Mouse (Mus musculus) midbrain, embryonic 12.5 days (tissue): ENCODE measurements around the gene Gm49368. TPM values are rescaled to one million over a fixed set of nuclear protein-coding genes. Genes with fewer than 3 reads are reported as not detected.
"Not testable (repeated sequence)": the region's sequence is repeated elsewhere in the genome, so short reads cannot be mapped to it uniquely, and the experiment has no call there.

Source experiments
- ATAC-seq: fragments of 200-750 bp; cut with Nextera tagmentation; 2 replicates; pipeline ENCODE4 v1.8.0; 2017; ENCODE audit warnings: low read depth, moderate TSS enrichment, moderate library complexity; ENCODE audit not compliant: low FRiP score
- H3K27ac ChIP-seq: fragments of 300-500 bp; sonication (generic); replicated peaks from 2 replicates; pipeline ENCODE4 v1.5.1; 2016; ENCODE audit warnings: mild to moderate bottlenecking
- H3K27me3 ChIP-seq: fragments of 300-500 bp; sonication (generic); 2 replicates; pipeline ENCODE4 v1.6.1; 2016; ENCODE audit warnings: mild to moderate bottlenecking
- H3K36me3 ChIP-seq: fragments of 300-500 bp; sonication (generic); 2 replicates; pipeline ENCODE4 v1.6.1; 2016
- H3K4me1 ChIP-seq: fragments of 300-500 bp; sonication (generic); 2 replicates; pipeline ENCODE4 v1.6.1; 2016
- H3K4me2 ChIP-seq: fragments of 300-500 bp; sonication (generic); replicated peaks from 2 replicates; pipeline ENCODE4 v1.6.1; 2016; ENCODE audit warnings: mild to moderate bottlenecking, moderate library complexity
- H3K4me3 ChIP-seq: fragments of 300-500 bp; sonication (generic); 2 replicates; pipeline ENCODE4 v1.5.1; 2016; ENCODE audit warnings: mild to moderate bottlenecking
- H3K9ac ChIP-seq: fragments of 300-500 bp; sonication (generic); replicated peaks from 2 replicates; pipeline ENCODE4 v1.6.1; 2016; ENCODE audit warnings: mild to moderate bottlenecking, moderate library complexity
- H3K9me3 ChIP-seq: fragments of 300-500 bp; sonication (generic); 2 replicates; pipeline ENCODE4 v1.6.1; 2016; ENCODE audit warnings: mild to moderate bottlenecking
- whole genome bisulfite sequencing: fragments of 180-500 bp; shearing (Covaris S2); methylation state at CpG from one replicate; pipeline ENCODE4 v1.1.7; 2016; 5-methylcytosine and 5-hydroxymethylcytosine counted together
- polyA plus RNA-seq: library from polyadenylated mRNA; unstranded; fragments of >200 nt; fragmentation: Nextera tagmentation; extraction: Ambion mirVana; gene quantifications from 2 replicates; pipeline ENCODE4 v1.2.1, GENCODE M21; 2016

Gm49368 gene
- polyA plus RNA-seq, 1 experiment from 2014 or later = not detected

DNA sequence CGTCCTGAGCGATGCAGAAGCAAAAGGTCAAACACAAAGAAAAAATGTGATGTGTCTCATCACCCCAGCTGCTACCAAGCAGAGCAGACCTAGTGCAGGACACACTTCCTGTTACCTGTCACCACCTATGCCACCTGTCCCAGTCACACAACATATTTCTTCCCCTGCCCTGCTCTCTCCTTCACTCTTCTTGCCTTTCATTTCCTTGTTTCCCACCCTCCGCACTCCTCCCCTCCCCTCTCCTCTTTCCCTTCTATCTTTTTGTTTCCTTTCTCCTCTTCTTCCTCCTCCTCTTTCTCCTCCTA lies 29.5 kb upstream of the Gm49368 start:
- Histone ChIP-seq H3K9ac (no peak overlapping the region), H3K36me3 (no peaks in the 10 kb centered on the region), H3K4me1 (no peaks in the 10 kb centered on the region), H3K4me2 (no peak overlapping the region), H3K9me3 (no peaks in the 10 kb centered on the region), H3K4me3 (no peak overlapping the region), H3K27me3 (no peaks in the 10 kb centered on the region), H3K27ac (no peak overlapping the region)
- WGBS = 93% methylated on average over 3 of the region's 3 CpGs
- no peak for ATAC-seq

DNA sequence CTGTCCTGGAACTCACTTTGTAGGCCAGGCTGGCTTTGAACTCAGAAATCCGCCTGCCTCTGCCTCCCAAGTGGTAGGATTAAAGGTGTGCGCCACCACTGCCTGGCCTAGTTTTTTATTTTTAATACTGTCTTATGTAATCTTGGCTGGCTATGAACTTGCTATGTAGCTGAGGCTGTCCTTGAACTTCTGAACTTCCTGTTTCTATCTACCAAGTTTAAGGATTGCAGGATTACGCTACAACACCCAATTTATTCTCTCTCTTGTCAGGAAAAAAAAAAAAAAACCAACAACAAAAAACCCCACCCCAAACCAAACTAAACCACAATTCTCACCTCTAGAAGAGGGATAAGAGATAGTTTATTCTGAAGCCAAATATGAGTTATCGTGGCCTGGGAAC lies 28.9 kb upstream of the Gm49368 start:
- no peak for ATAC-seq
- 94% methylated on average over 4 of the region's 4 CpGs for WGBS
- Histone ChIP-seq H3K9me3 (no peaks in the 10 kb centered on the region), H3K4me1 (no peaks in the 10 kb centered on the region), H3K4me2 (no peak overlapping the region), H3K27ac (no peak overlapping the region), H3K4me3 (no peak overlapping the region), H3K27me3 (no peaks in the 10 kb centered on the region), H3K9ac (no peak overlapping the region), H3K36me3 (no peaks in the 10 kb centered on the region)

DNA sequence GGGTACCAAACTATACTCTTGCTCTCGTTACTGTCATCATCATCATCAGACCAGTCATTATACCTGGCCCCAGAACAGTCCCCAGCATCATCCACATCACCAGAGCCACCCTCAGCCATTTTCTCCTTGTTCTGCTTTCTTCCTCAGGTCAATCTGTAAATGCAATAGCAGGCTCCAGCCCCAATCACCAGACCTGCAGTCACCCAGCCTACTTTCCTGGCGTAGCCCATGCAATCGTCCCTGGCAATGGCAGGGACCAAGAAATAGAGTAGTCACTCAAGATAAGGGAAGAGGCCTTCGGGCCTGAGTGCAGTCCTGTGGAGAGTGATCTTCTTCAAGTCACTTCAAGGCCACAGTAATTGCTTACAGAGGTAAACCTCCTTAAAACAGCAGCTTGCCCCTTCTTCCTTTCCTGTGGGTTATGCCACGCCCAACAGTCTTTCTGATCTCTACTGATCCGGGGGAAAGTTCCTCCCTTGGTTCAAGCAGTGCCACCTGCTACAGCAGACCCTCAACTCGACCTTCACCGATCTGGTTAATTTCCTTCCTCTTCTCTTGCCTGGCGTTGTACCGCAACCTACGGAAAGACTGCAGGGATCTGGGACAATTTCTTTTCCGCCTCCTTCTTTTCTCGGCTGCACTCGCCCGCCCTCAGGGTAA lies 20.2 kb upstream of the Gm49368 start:
- ATAC-seq, H3K27ac ChIP-seq, H3K4me2 ChIP-seq, H3K9ac ChIP-seq, H3K27me3 ChIP-seq, H3K4me1 ChIP-seq, H3K9me3 ChIP-seq, H3K4me3 ChIP-seq, H3K36me3 ChIP-seq: not testable (repeated sequence)
- WGBS = 84% methylated on average over 15 of the region's 15 CpGs

DNA sequence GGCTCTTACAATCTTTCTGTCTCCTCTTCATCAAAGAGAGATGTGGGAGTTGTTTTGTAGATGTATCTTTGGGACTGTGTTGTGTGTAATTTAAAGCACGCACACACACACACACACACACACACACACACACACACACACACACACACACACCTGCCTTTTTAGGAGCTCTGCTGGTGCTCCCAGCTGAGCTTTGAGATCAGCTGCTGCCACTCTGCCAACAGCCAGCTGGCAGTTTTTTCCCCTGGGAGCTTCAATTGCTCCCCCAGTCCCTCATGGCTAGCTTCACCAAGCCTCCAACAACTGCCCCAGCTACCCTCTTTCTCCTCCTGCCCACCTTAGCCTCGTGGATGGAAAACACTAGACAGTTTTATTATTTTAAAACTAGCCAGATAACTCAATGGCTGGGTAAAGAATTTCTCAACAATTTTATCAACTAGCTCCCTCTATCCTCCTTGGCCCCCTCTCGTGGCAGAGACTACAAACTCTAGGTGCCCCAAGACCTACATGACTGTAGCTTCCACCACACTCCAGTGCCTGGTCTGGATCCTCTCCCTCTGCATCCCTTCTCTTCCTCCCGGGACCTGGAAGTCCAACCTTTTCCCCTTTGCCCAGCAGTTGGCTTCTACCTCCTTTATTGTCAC lies 18.2 kb upstream of the Gm49368 start:
- H3K27me3 ChIP-seq = no peaks in the 10 kb centered on the region
- H3K36me3 ChIP-seq = no peaks in the 10 kb centered on the region
- no peak for ATAC-seq
- no peak overlapping the region for H3K27ac ChIP-seq
- no peaks in the 10 kb centered on the region for H3K9me3 ChIP-seq
- H3K9ac ChIP-seq = no peak overlapping the region
- no peak overlapping the region for H3K4me2 ChIP-seq
- WGBS = 72% methylated on average over 4 of the region's 4 CpGs
- H3K4me1 ChIP-seq = no peaks in the 10 kb centered on the region
- no peak overlapping the region for H3K4me3 ChIP-seq

DNA sequence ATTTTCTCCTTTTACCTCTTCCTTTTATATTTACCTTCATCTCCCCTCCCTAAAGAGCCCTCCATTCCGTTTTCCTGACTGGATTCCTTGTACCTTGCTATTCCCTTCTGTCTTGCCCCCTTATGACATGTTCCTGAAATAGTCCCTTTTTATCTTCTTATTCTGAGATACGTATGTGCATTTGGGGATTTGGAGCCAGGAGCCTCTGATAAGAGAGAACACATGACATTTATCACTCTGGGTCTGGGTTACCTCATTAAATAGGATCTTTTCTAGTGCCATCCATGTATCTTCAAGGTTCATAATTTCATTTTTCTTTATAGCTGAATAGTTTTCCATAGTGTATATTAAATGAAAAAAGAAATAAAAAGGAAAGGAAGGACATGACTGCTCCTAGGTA lies 16.8 kb upstream of the Gm49368 start:
- no peak overlapping the region for H3K4me2 ChIP-seq
- no peaks in the 10 kb centered on the region for H3K27me3 ChIP-seq
- no peak overlapping the region for H3K27ac ChIP-seq
- no peaks in the 10 kb centered on the region for H3K4me1 ChIP-seq
- 71% methylated on average over 2 of the region's 2 CpGs for WGBS
- ATAC-seq = no peak
- no peaks in the 10 kb centered on the region for H3K36me3 ChIP-seq
- H3K9me3 ChIP-seq = no peaks in the 10 kb centered on the region
- H3K9ac ChIP-seq = no peak overlapping the region
- no peak overlapping the region for H3K4me3 ChIP-seq

DNA sequence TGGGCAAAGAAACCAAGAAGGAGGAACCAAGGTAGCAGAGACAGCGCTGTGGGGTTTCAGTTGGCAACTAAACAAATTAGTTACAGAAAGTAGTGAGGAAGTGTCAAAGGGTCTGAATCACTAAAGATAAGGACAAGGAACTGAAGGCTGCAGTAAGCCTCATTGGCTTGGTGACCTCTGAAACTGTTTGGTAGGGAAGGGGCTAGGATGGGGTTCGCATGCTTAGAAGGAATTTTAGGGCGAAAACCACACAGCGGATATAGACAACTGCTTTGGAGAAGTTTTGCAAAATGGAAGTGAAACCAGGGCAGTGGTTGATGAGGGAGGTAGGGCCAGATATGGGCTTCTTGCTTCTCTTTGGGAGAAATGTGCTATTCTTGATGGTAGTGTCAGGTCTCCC lies 13.7 kb upstream of the Gm49368 start:
- Histone ChIP-seq H3K4me1 (no peaks in the 10 kb centered on the region), H3K27me3 (no peaks in the 10 kb centered on the region), H3K36me3 (no peaks in the 10 kb centered on the region), H3K4me3 (no peak overlapping the region), H3K4me2 (no peak overlapping the region), H3K9me3 (no peaks in the 10 kb centered on the region), H3K9ac (no peak overlapping the region), H3K27ac (no peak overlapping the region)
- no peak for ATAC-seq
- 92% methylated on average over 4 of the region's 4 CpGs for WGBS

DNA sequence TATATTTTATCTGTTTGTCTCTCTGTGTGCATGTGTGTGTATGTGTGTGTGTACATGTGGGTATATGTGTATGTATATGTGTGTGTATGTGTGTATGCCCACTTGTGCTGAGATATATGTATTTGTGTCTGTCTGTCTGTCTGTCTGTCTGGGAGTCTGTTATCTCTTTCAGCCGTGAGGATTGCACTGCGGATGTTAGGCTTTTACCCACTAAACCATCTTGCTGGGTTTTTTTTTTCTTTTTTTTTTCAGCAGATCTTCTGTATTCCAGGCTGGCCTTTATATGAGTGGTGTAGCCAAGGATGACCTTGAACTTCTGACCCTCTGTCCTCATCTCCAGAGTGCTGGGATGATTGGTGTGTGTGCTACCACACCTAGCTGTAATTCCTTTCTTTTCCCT lies 13.2 kb upstream of the Gm49368 start:
- H3K9me3 ChIP-seq = no peaks in the 10 kb centered on the region
- no peaks in the 10 kb centered on the region for H3K27me3 ChIP-seq
- 90% methylated on average over 2 of the region's 2 CpGs for WGBS

DNA sequence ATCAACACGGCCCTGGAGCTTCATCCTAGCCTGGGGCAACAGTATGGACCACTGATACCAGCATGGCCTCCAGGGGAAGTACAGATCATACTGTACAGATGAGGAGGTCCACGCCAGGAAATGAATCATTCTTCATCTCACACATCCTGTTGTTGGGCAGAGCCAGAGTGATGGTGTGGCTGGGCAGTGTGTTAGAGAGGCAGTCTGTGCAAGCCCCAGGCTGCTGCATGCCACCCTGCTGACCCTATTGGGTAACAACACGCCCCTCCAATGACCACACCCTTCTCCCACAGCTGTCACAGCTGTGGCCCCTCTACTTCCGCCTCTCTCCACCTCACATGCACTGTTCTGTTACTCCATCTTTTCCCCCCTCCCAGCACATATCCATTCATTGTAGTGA lies 11.7 kb upstream of the Gm49368 start:
- Histone ChIP-seq H3K27ac (no peak overlapping the region), H3K4me1 (no peaks in the 10 kb centered on the region), H3K4me2 (no peak overlapping the region), H3K9ac (no peak overlapping the region), H3K9me3 (no peaks in the 10 kb centered on the region), H3K4me3 (no peak overlapping the region), H3K36me3 (no peaks in the 10 kb centered on the region), H3K27me3 (no peaks in the 10 kb centered on the region)
- WGBS = 77% methylated on average over 4 of the region's 4 CpGs
- no peak for ATAC-seq

More for the DNA sequence above, 13.2 kb upstream of the Gm49368 start:
- Histone ChIP-seq H3K4me1 (no peaks in the 10 kb centered on the region), H3K4me3 (no peak overlapping the region), H3K27ac (no peak overlapping the region), H3K36me3 (no peaks in the 10 kb centered on the region), H3K9ac (no peak overlapping the region), H3K4me2 (no peak overlapping the region)
- ATAC-seq = no peak

DNA sequence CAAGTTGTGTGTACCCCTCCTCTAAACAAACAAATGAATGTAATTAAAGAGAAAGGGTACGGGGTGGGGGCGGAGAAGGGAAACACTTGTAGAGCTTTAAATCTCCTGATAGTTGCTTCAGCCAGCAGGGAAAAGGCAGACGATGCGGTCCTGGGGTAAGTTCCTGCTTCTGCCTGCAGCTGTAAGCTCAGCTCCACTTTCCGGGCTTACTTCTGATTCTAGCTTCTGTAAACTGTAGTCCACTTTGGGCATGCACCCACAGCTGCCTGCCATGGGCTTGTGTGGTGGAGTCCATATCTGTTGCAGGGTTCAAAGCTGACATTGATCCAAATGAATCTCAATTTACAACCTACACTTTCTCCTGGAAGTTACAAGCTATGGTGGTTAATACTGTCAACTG lies 9.4 kb upstream of the Gm49368 start:
- H3K36me3 ChIP-seq = no peaks in the 10 kb centered on the region
- H3K4me1 ChIP-seq = no peaks in the 10 kb centered on the region
- WGBS = 82% methylated on average over 5 of the region's 5 CpGs
- H3K4me2 ChIP-seq = no peak overlapping the region
- no peak overlapping the region for H3K9ac ChIP-seq
- H3K9me3 ChIP-seq = no peaks in the 10 kb centered on the region
- H3K4me3 ChIP-seq = no peak overlapping the region
- ATAC-seq = no peak
- no peaks in the 10 kb centered on the region for H3K27me3 ChIP-seq
- no peak overlapping the region for H3K27ac ChIP-seq

DNA sequence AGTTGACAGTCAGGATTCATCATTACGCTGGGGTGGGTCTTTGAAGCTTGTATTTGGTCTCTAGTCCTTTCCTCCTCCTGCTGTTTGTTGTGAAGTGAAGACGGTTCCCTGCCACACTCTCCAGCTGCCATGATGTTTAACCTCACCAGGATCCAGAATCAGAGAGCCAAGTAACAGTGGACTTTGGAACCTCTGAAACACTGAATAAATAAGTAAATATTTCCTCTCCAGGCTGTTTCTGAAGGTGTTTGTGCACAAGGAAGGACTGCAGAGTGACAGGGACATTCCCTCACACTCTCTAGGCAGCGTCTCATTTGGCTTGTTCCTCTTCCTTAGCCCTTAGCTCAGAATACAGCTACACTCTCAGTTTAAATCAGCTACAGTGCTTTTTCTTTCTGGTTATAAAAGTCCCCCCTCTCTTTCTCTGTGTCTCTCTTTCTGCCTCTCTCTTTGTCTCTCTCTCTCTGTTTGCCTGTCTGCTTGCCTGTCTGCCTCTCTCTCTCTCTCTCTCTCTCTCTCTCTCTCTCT lies 5.5 kb upstream of the Gm49368 start:
- Histone ChIP-seq H3K9me3 (no peaks in the 10 kb centered on the region), H3K27me3 (no peaks in the 10 kb centered on the region), H3K4me2 (no peak overlapping the region), H3K9ac (no peak overlapping the region), H3K4me1 (no peaks in the 10 kb centered on the region), H3K36me3 (no peaks in the 10 kb centered on the region), H3K27ac (no peak overlapping the region), H3K4me3 (no peak overlapping the region)
- WGBS = 77% methylated on average over 3 of the region's 3 CpGs
- ATAC-seq = no peak

DNA sequence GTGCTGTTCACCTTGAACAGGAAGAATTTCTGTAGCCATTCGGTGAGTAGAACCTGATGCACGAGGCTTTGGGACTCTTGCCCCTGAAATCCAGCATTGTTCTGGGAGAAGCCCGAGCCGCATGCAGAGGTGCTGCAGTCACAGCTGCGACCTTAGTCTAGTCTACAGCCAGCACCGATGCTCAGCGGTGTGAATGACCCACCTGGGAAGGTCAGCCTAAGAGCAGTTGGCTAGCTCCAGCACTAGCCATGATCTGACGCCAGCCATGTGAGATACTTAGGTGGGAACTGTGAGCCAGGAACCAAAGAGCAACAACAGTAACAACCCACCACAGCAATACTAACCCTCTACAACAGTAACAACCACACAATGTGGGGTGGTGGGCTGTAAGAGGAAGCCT lies 4.6 kb upstream of the Gm49368 start:
- ATAC-seq = no peak
- Histone ChIP-seq H3K9ac (no peak overlapping the region), H3K36me3 (no peaks in the 10 kb centered on the region), H3K27me3 (no peaks in the 10 kb centered on the region), H3K27ac (no peak overlapping the region), H3K9me3 (no peaks in the 10 kb centered on the region), H3K4me3 (no peak overlapping the region), H3K4me2 (no peak overlapping the region), H3K4me1 (no peaks in the 10 kb centered on the region)
- WGBS = 83% methylated on average over 8 of the region's 8 CpGs

DNA sequence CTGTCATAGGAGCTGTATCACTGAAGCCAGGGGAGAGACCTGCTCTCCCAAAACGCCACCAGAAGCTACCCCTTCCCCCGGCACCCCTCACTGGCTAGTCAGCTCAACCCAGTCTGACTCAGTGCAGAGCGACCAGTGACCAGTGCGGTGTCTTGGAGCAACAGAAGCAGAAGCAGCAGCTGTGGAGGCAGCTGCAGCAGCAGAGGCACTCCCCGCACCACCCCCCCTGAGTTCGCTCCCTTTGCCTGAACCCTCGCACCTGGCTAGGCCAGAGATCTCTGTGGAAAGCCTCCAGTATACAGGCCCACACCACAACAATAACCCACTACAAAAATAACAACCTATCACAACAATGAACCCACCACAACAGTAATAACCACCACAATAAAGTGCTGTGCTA lies 3.9 kb upstream of the Gm49368 start:
- Histone ChIP-seq H3K9me3 (no peaks in the 10 kb centered on the region), H3K4me1 (no peaks in the 10 kb centered on the region), H3K9ac (no peak overlapping the region), H3K27ac (no peak overlapping the region), H3K4me3 (no peak overlapping the region), H3K27me3 (no peaks in the 10 kb centered on the region), H3K36me3 (no peaks in the 10 kb centered on the region), H3K4me2 (no peak overlapping the region)
- no peak for ATAC-seq
- 69% methylated on average over 7 of the region's 7 CpGs for WGBS

DNA sequence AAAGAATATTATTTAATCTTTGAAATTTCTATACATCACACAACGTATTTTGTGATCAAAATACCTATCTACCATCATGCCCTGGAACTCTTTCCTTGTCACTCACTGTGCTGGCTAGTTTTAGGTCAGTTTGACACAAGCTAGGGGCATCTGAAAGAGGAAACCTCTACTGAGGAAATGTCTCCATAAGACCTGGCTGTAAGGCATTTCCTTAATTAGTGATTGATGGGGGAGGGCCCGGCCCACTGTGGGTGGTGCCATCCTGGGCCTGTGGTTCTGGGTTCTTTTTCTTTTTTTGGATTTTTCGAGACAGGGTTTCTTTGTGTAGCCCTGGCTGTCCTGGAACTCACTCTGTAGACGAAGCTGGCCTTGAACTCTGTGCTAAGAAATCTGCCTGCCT lies 3.4 kb upstream of the Gm49368 start:
- no peak overlapping the region for H3K4me3 ChIP-seq
- H3K9ac ChIP-seq = no peak overlapping the region
- no peaks in the 10 kb centered on the region for H3K27me3 ChIP-seq
- no peaks in the 10 kb centered on the region for H3K9me3 ChIP-seq
- no peak overlapping the region for H3K27ac ChIP-seq
- H3K4me1 ChIP-seq = no peaks in the 10 kb centered on the region
- H3K36me3 ChIP-seq = no peaks in the 10 kb centered on the region
- WGBS = 73% methylated on average over 4 of the region's 4 CpGs
- no peak overlapping the region for H3K4me2 ChIP-seq
- ATAC-seq = no peak
